Mouse (Mus musculus) erythroblast, adult 5-6 weeks (primary cell): Measurements from ENCODE around the gene Mdm2. TPM values are rescaled to one million over a fixed set of nuclear protein-coding genes. Genes with fewer than 3 reads are reported as not detected.
"Not testable (repeated sequence)": the region's sequence is repeated elsewhere in the genome, so short reads cannot be mapped to it uniquely, and the experiment has no call there.

Experiments
- ATAC-seq: replicated peaks from 2 replicates; pipeline ENCODE4 v1.8.0; 2016; ENCODE audit warnings: moderate number of reproducible peaks, mild to moderate bottlenecking, moderate TSS enrichment, inconsistent platforms; ENCODE audit not compliant: poor library complexity, low FRiP score, severe bottlenecking
- total RNA-seq, 2 experiments: library from RNA; stranded (forward) in 1 of 2; stranded (reverse) in 1 of 2; fragments of 150-400 nt in 1 of 2; fragments of 200-764, 138-1000 nt in 1 of 2; gene quantifications; 2 replicates each; pipeline versions ENCODE4 v1.2.3 to v1.2.4; 2015 to 2017; ENCODE audit warnings: low replicate concordance in 2 of 2

Mdm2 gene
- total RNA-seq (2015; ENCODE audit: low replicate concordance) (29.8 and 38.7 TPM in 2 replicates), total RNA-seq (2017; ENCODE audit: low replicate concordance) (28.7 and 41.1 TPM in 2 replicates)

DNA sequence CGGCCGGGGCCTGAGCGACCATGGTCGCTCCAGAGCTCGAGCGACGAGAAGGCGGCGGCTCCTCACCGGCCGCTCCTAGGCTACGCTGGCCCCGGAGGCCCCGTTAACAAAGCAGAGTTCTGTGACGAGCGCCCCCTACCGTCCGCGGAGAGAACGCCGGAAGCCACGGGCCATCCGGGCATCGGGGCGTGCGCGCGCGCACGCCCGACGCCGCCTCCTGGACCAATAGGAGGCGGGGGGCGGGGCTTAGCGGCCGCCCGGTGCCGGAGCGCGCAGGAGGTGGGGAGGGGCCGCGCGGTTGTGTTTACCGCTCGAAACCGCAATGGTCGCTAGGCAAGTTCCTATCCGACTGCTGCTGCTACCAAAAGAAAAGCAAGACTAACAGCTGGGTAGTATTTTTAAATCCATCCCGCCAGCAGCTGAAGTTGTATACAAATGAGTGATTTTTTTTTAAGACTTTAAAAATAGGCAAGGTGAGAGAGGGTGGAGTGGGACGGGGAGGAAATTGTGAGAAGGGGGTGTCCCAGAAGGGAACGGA, at the start of gene Mdm2:
Gene Mdm2, minus strand, starts transcription at position 155 of the 538 bp plus-strand sequence.
- ATAC-seq: peak; percentile 90

DNA sequence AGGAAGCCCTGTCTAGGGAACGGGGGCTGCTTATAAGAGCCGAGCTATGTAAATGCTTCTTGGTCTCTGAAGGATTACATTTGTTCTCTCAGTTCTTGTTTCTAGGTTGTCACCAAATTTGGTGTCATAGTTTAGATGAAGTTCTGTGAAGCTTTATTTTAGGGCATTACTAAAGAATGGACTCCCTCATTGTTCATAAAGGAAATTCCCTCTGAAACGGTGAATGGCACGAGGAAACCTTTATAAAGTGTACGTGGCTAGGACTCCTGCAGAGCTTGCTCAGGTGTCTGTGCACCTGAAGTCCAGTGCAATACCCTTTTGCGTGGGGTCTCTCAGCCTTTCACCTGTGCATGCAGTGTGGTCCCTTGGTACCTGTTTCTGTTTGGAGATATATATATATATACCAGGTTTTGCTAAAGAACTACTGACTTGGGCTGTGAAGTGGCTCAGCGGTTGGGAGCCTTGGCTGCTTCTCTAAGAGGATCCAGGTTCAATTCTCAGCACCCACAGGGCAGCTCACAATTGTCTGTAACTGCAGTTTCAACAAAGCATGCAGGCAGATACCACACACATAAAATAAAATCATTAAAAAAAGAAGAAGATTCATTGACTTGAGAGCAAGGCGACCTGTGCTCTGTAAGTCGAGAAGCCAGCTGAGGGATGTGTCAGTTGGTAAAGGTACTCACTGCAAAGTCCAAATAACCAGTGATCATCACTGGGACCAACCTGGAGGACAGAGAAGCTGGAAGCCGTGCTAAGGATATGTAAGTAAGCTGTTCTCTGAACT, 49.5 kb upstream of the Mdm2 start:
- ATAC-seq: no peak

- no peak for ATAC-seq
These were observed 48.5 kb upstream of the Mdm2 start for GRCm38 (mm10) chr10:117758749-117759727.

- not testable (repeated sequence) for ATAC-seq
These were observed 47.8 kb upstream of the Mdm2 start for GRCm38 (mm10) chr10:117758344-117758743.

GRCm38 (mm10) chr10:117757796-117758342, 47.3 kb upstream of the Mdm2 start:
- ATAC-seq: no peak

GRCm38 (mm10) chr10:117757259-117757658, 46.7 kb upstream of the Mdm2 start:
- ATAC-seq: no peak

- ATAC-seq: no peak
These were observed 46.2 kb upstream of the Mdm2 start for GRCm38 (mm10) chr10:117756784-117757183.

DNA sequence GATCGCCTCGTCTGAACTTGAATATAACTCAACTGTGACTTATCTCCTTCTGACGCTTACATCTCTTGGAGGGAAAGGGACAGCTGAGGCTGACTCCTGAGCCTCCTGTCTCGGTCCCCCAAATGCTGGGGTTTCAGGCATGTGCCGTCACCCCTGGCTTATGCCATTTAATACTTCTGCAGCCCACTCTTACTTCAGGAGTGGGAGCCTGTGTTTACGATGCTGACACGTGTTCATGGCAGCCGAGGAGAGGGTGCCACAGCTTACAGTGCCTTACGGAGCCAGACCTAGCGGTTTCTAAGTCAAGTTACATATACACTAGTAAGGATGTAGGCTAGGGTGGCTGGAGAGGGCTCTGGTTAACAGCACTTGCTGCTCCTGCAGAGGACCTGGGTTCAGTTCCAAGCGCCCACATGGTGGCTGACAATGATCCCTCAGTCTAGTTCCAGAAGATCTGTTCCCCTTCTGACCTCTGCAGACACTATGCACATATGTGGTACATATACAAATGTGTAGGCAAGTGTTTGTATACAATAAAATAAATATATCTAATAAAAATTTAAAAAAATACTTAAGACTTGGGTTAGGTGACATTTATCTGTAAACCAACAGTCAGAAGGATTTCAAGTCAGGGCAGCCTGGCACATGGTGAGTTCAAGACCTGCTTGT, 45.4 kb upstream of the Mdm2 start:
- no peak for ATAC-seq

DNA sequence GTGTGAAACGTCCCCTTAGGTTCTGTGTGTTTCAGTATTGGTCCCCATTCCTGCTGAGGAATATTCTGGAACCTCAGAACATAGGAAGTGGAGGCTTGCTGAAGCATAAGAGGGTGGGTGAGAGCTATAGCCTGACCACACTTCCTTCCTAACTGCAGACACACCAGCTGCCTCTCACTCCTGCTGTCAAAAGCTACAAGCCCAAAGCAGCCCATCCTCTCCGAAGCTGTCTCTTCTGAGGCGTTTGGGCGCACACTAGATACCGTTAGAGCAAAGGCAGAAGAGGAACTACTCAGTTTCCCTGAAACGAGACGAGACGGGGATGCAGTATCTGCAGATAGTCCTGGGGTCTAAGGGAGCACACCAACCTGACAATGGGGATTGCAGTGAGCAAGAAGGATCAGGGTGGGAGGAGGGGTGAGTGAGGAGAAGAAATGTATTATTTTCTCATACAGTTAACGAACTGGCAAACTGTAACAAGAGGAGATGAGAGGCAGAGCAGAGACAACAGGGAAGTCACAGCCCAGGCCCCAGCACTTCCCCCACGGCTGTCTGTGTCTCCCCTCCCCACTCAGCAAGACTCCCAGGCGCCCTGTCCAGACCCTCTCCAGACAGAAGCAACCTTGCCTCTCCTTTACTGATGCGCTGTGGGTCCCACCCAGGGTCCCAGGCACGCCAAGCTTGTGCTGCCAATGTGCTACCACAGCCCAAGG, 44.7 kb upstream of the Mdm2 start:
- 0 out of 2 replicates have a peak, but pooled peaks have one; percentile 41 for ATAC-seq

DNA sequence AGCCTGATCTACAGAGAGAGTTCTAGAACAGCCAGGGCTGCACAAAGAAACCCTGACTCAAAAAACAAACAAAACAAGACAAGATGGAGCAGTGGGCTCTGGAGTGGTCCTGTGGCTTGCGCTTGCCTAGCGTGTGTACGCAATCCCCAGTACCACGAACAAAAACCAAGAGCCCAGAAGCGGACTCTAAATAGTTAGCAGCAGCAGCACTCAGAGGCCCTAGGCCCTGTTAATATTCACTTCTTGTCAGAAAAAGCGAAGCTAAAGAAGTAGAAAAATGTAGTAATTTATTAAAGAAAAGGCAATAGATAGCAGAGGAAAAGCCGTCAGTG, 44.0 kb upstream of the Mdm2 start:
- ATAC-seq: no peak

- ATAC-seq: no peak
These were observed 43.4 kb upstream of the Mdm2 start for GRCm38 (mm10) chr10:117753711-117754608.

DNA sequence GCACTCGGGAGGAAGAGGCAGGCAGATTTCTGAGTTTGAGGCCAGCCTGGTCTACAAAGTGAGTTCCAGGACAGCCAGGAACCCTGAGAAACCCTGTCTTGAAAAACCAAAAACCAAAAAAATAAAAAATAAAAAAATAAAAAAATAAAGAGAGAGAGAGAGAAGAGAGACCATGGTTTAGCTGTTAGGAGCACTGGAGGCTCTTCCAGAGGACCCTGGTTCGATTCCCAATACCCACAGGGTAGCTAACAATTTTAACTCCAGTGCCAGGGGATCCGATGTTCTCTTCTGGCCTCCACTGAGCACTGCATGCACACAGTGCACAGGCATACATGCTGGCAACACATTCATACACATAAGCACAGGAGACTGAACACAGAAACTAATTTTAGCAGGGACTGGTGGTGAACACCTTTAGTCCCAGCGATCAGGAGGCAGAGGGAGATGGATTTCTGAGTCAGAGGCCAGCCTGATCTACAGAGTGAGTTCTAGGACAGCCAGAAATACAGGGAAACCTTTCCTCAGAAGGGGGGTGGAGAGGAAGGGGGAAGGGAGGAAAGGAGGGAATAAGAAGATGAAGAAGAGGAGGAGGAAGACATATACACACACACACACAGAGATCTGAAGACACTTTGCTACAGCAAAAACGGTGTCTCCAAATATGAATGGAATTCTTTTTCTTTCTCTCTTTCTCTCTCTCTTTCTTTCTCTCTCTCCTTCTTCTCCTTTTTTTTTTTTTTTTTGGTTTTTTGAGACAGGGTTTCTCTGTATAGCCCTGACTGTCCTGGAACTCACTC, 42.5 kb upstream of the Mdm2 start:
- no peak for ATAC-seq

DNA sequence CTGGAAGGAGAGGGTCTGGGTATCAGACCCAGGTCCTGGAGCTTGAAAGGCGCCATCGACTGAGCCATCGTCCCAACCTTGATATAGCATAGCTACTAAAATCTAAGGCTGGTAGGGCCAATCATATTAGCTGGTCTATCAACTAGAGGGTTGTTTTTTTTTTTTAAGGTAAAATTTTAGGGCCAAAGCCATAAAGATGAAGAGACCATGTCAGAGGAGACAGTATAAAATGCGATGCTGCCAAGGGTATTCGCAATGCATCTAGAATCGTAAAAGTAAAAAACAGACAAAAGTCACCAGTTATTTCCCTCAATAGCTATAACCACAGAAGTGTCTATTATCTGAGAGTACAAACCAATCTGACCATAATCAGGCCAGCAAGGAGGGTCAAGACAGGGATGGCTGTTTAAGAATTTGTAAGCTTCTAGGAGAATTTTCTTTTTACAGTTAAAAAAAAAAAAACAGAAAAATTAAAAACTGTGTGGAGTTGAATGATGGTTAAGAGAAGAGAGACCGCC, 41.8 kb upstream of the Mdm2 start:
- ATAC-seq: no peak

DNA sequence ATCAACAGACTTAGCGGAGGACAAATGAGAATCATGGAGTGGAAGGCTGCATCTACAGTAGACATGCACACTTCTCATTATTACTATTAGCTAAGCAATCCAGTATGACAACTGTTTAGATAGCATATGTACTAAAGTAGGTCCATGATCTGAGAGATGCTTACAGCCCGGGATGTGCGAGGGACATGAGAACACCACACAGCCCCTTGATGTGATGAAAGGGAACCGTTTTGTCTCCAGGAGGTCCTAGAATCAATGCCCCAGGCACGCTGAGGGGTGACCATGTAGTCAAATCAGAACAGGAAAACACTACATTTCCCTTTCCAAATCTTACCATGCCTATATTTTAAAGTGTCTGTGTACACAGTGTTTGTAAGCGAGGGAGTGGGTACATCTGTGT, 41.2 kb upstream of the Mdm2 start:
- ATAC-seq: no peak

- ATAC-seq: no peak
These were observed 40.7 kb upstream of the Mdm2 start for GRCm38 (mm10) chr10:117751282-117751610.

GRCm38 (mm10) chr10:117750529-117751281, 40.1 kb upstream of the Mdm2 start:
- no peak for ATAC-seq
